Mouse (Mus musculus): ENCODE measurements at regions not wholly inside any gene's neighbourhood (a gene's known extent, or its start where the extent isn't known, plus 50 kb on each side); places are given as distances from the start of the nearest gene placed in this dataset.

GRCm38 (mm10) chr6:94829246-94829645, 129.3 kb upstream of the Lrig1 start:
- WGBS, result 88% methylated on average over 5 of the region's 5 CpGs
- H3K4me3 ChIP-seq (replicated peaks), result no peak overlapping the region
- ATAC-seq (ENCODE audit: low FRiP score), result no peak
- H3K27me3 ChIP-seq, result no peaks in the 10 kb centered on the region
- no peak overlapping the region for H3K27ac ChIP-seq
- no peak overlapping the region for H3K9ac ChIP-seq
- H3K9me3 ChIP-seq, result no peaks in the 10 kb centered on the region
- H3K4me2 ChIP-seq, result no peak overlapping the region
- H3K4me1 ChIP-seq, result no peaks in the 10 kb centered on the region
- no peaks in the 10 kb centered on the region for H3K36me3 ChIP-seq (replicated peaks)

GRCm38 (mm10) chr6:94826656-94827055, 126.7 kb upstream of the Lrig1 start:
- no peak for ATAC-seq (ENCODE audit: low FRiP score)
- WGBS, result 79% methylated on average over 2 of the region's 2 CpGs

GRCm38 (mm10) chr6:94818220-94818619, 118.3 kb upstream of the Lrig1 start:
- no peaks in the 10 kb centered on the region for H3K9me3 ChIP-seq
- no peak overlapping the region for H3K27ac ChIP-seq
- WGBS, result 62% methylated on average over 6 of the region's 6 CpGs
- no peaks in the 10 kb centered on the region for H3K36me3 ChIP-seq (replicated peaks)
- no peak for ATAC-seq (ENCODE audit: low FRiP score)
- no peaks in the 10 kb centered on the region for H3K27me3 ChIP-seq
- H3K4me2 ChIP-seq, result no peak overlapping the region
- no peak overlapping the region for H3K9ac ChIP-seq
- no peak overlapping the region for H3K4me3 ChIP-seq (replicated peaks)
- peaks cover 11% of the 10 kb centered on the region for H3K4me1 ChIP-seq

More at GRCm38 (mm10) chr6:94826656-94827055, 126.7 kb upstream of the Lrig1 start:
- Histone ChIP-seq H3K4me2 (no peak overlapping the region), H3K9ac (no peak overlapping the region), H3K27me3 (no peaks in the 10 kb centered on the region), H3K4me1 (no peaks in the 10 kb centered on the region), H3K9me3 (no peaks in the 10 kb centered on the region), H3K36me3 (replicated peaks) (no peaks in the 10 kb centered on the region), H3K4me3 (replicated peaks) (no peak overlapping the region), H3K27ac (no peak overlapping the region)

- H3K4me2 ChIP-seq, result no peak overlapping the region
- peaks cover 22% of the 10 kb centered on the region for H3K4me1 ChIP-seq
- H3K9ac ChIP-seq, result no peak overlapping the region
- no peaks in the 10 kb centered on the region for H3K27me3 ChIP-seq
- WGBS, result 65% methylated on average over 5 of the region's 5 CpGs
- H3K36me3 ChIP-seq (replicated peaks), result no peaks in the 10 kb centered on the region
- ATAC-seq (ENCODE audit: low FRiP score), result no peak
- no peak overlapping the region for H3K27ac ChIP-seq
- no peaks in the 10 kb centered on the region for H3K9me3 ChIP-seq
- H3K4me3 ChIP-seq (replicated peaks), result no peak overlapping the region
Observed at GRCm38 (mm10) chr6:94816161-94816560, 116.2 kb upstream of the Lrig1 start.

GRCm38 (mm10) chr6:94814711-94815110, 114.8 kb upstream of the Lrig1 start:
- no peaks in the 10 kb centered on the region for H3K36me3 ChIP-seq (replicated peaks)
- no peaks in the 10 kb centered on the region for H3K27me3 ChIP-seq
- H3K9me3 ChIP-seq, result no peaks in the 10 kb centered on the region
- no peak for ATAC-seq (ENCODE audit: low FRiP score)
- peaks cover 22% of the 10 kb centered on the region for H3K4me1 ChIP-seq
- no peak overlapping the region for H3K9ac ChIP-seq
- no peak overlapping the region for H3K27ac ChIP-seq
- 75% methylated on average over 3 of the region's 3 CpGs for WGBS
- H3K4me2 ChIP-seq, result no peak overlapping the region
- no peak overlapping the region for H3K4me3 ChIP-seq (replicated peaks)

GRCm38 (mm10) chr6:94813481-94814148, 113.7 kb upstream of the Lrig1 start:
- no peaks in the 10 kb centered on the region for H3K9me3 ChIP-seq
- H3K36me3 ChIP-seq (replicated peaks), result no peaks in the 10 kb centered on the region
- 37% methylated on average over 7 of the region's 7 CpGs for WGBS
- H3K4me1 ChIP-seq, result peaks cover 22% of the 10 kb centered on the region
- H3K4me2 ChIP-seq, result no peak overlapping the region
- no peak overlapping the region for H3K27ac ChIP-seq
- H3K27me3 ChIP-seq, result no peaks in the 10 kb centered on the region
- H3K4me3 ChIP-seq (replicated peaks), result no peak overlapping the region
- no peak for ATAC-seq (ENCODE audit: low FRiP score)
- H3K9ac ChIP-seq, result no peak overlapping the region

GRCm38 (mm10) chr6:94811846-94812245, 111.9 kb upstream of the Lrig1 start:
- Histone ChIP-seq H3K27me3 (no peaks in the 10 kb centered on the region), H3K4me2 (no peak overlapping the region), H3K36me3 (replicated peaks) (no peaks in the 10 kb centered on the region), H3K4me1 (peaks cover 22% of the 10 kb centered on the region), H3K4me3 (replicated peaks) (no peak overlapping the region), H3K9me3 (no peaks in the 10 kb centered on the region), H3K9ac (no peak overlapping the region), H3K27ac (no peak overlapping the region)
- ATAC-seq (ENCODE audit: low FRiP score), result no peak
- WGBS, result 10% methylated on average over 4 of the region's 4 CpGs

GRCm38 (mm10) chr6:94807216-94807615, 107.3 kb upstream of the Lrig1 start:
- 87% methylated on average over 6 of the region's 6 CpGs for WGBS
- no peak overlapping the region for H3K27ac ChIP-seq

GRCm38 (mm10) chr6:94806481-94807160, 106.7 kb upstream of the Lrig1 start:
- no peak for ATAC-seq (ENCODE audit: low FRiP score)
- Histone ChIP-seq H3K4me1 (peaks cover 10% of the 10 kb centered on the region), H3K9ac (no peak overlapping the region), H3K9me3 (no peaks in the 10 kb centered on the region), H3K36me3 (replicated peaks) (no peaks in the 10 kb centered on the region), H3K27ac (no peak overlapping the region), H3K4me3 (replicated peaks) (no peak overlapping the region), H3K4me2 (no peak overlapping the region), H3K27me3 (peaks cover 3% of the 10 kb centered on the region; the same call in 1 of the 2 replicates)
- 80% methylated on average over 12 of the region's 12 CpGs for WGBS

More at GRCm38 (mm10) chr6:94807216-94807615, 107.3 kb upstream of the Lrig1 start:
- Histone ChIP-seq H3K9me3 (no peaks in the 10 kb centered on the region), H3K9ac (no peak overlapping the region), H3K4me1 (peaks cover 12% of the 10 kb centered on the region), H3K4me2 (no peak overlapping the region), H3K4me3 (replicated peaks) (no peak overlapping the region), H3K36me3 (replicated peaks) (no peaks in the 10 kb centered on the region), H3K27me3 (no peaks in the 10 kb centered on the region)
- ATAC-seq (ENCODE audit: low FRiP score), result no peak

- WGBS, result 85% methylated on average over 6 of the region's 6 CpGs
- no peak overlapping the region for H3K9ac ChIP-seq
- no peaks in the 10 kb centered on the region for H3K9me3 ChIP-seq
- peaks cover 3% of the 10 kb centered on the region; the same call in 1 of the 2 replicates for H3K27me3 ChIP-seq
- no peak for ATAC-seq (ENCODE audit: low FRiP score)
- no peaks in the 10 kb centered on the region for H3K36me3 ChIP-seq (replicated peaks)
- H3K4me3 ChIP-seq (replicated peaks), result no peak overlapping the region
- no peak overlapping the region for H3K27ac ChIP-seq
- peaks cover 17% of the 10 kb centered on the region for H3K4me1 ChIP-seq
- no peak overlapping the region for H3K4me2 ChIP-seq
Observed at GRCm38 (mm10) chr6:94805685-94806084, 105.7 kb upstream of the Lrig1 start.

GRCm38 (mm10) chr6:94804284-94804815, 104.4 kb upstream of the Lrig1 start:
- 85% methylated on average over 10 of the region's 10 CpGs for WGBS
- Histone ChIP-seq H3K9ac (no peak overlapping the region), H3K36me3 (replicated peaks) (no peaks in the 10 kb centered on the region), H3K27me3 (peaks cover 3% of the 10 kb centered on the region; the same call in 1 of the 2 replicates), H3K9me3 (no peaks in the 10 kb centered on the region), H3K4me3 (replicated peaks) (no peak overlapping the region), H3K4me2 (no peak overlapping the region), H3K27ac (no peak overlapping the region), H3K4me1 (peaks cover 21% of the 10 kb centered on the region)
- ATAC-seq (ENCODE audit: low FRiP score), result no peak

GRCm38 (mm10) chr6:94801039-94801438, 101.1 kb upstream of the Lrig1 start:
- H3K4me1 ChIP-seq, result peaks cover 21% of the 10 kb centered on the region
- no peaks in the 10 kb centered on the region for H3K9me3 ChIP-seq
- ATAC-seq (ENCODE audit: low FRiP score), result peak; percentile 80
- 0 out of 2 replicates have a peak overlapping the region, but pooled peaks have one; percentile 5 for H3K4me3 ChIP-seq (replicated peaks)
- no peaks in the 10 kb centered on the region for H3K36me3 ChIP-seq (replicated peaks)
- WGBS, result 3% methylated on average over 12 of the region's 12 CpGs
- no peak overlapping the region; the same call in 1 of the 2 replicates for H3K9ac ChIP-seq
- H3K27me3 ChIP-seq, result peaks cover 3% of the 10 kb centered on the region; the same call in 1 of the 2 replicates
- H3K27ac ChIP-seq, result peak overlapping the region; percentile 61; the same call in 1 of the 2 replicates
- peak overlapping the region; percentile 46 for H3K4me2 ChIP-seq
